Mouse (Mus musculus): ENCODE measurements around the gene Nags.

DNA sequence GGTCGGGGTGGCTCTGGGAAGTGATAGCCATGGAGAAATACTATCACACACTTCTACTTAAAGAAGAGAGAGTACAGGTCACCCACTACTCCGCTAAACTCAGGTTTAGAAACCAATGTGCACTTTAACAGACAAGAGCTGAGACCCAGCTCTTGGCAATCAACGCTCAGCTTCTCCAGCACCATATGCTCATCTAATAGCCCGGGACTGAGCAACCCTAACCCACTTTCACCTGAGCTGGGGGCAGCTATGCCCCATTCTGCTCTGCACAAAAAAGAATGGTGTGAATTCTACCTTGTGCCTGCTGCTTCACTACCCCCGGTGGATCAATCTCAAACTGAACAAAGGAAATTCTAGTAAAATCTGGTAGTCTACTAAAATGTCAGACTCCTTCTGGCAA is 22.2 kb downstream of the Nags start:
- TF ChIP-seq CTCF (IDR thresholded peaks at IDR 0.05; ENCODE audit: low read depth) (no peak), EP300 (optimal IDR thresholded peaks at IDR 0.05) (no peak)

All from stomach, postnatal 0 days (tissue).